Mouse (Mus musculus) intestine, embryonic 15.5 days (tissue): ENCODE measurements around the gene Clhc1. TPM values are rescaled to one million over a fixed set of nuclear protein-coding genes. Genes with fewer than 3 reads are reported as not detected.

ENCODE experiments used
- ATAC-seq: fragments of 200-750 bp; cut with Nextera tagmentation; 2 replicates; pipeline ENCODE4 v1.8.0; 2017; ENCODE audit warnings: moderate TSS enrichment, moderate library complexity
- H3K27ac ChIP-seq: fragments of 300-500 bp; sonication (generic); 2 replicates; pipeline ENCODE4 v1.5.1; 2015; ENCODE audit warnings: mild to moderate bottlenecking, inconsistent platforms
- H3K27me3 ChIP-seq: fragments of 300-500 bp; sonication (generic); replicated peaks from 2 replicates; pipeline ENCODE4 v1.6.1; 2015; ENCODE audit warnings: inconsistent platforms
- H3K36me3 ChIP-seq: fragments of 300-500 bp; sonication (generic); 2 replicates; pipeline ENCODE4 v1.6.1; 2015; ENCODE audit warnings: inconsistent platforms
- H3K4me1 ChIP-seq: fragments of 300-500 bp; sonication (generic); replicated peaks from 2 replicates; pipeline ENCODE4 v1.6.1; 2015; ENCODE audit warnings: inconsistent platforms
- H3K4me2 ChIP-seq: fragments of 300-500 bp; sonication (generic); replicated peaks from 2 replicates; pipeline ENCODE4 v1.6.1; 2015; ENCODE audit warnings: mild to moderate bottlenecking, inconsistent platforms
- H3K4me3 ChIP-seq: fragments of 300-500 bp; sonication (generic); replicated peaks from 2 replicates; pipeline ENCODE4 v1.5.1; 2015; ENCODE audit warnings: inconsistent platforms
- H3K9ac ChIP-seq: fragments of 300-500 bp; sonication (generic); 2 replicates; pipeline ENCODE4 v1.6.1; 2015; ENCODE audit warnings: inconsistent platforms
- H3K9me3 ChIP-seq: fragments of 300-500 bp; sonication (generic); 2 replicates; pipeline ENCODE4 v1.6.1; 2016; ENCODE audit warnings: inconsistent platforms
- WGBS: fragments of 180-500 bp; shearing (Covaris S2); methylation state at CpG from one replicate; pipeline ENCODE4 v1.1.7; 2015; 5-methylcytosine and 5-hydroxymethylcytosine counted together
- polyA plus RNA-seq: library from polyadenylated mRNA; unstranded; fragments of >200 nt; fragmentation: Nextera tagmentation; extraction: Ambion mirVana; gene quantifications from 2 replicates; pipeline ENCODE4 v1.2.1, GENCODE M21; 2015

Gene Clhc1
- polyA plus RNA-seq, 1 experiment from 2014 or later = not detected

DNA sequence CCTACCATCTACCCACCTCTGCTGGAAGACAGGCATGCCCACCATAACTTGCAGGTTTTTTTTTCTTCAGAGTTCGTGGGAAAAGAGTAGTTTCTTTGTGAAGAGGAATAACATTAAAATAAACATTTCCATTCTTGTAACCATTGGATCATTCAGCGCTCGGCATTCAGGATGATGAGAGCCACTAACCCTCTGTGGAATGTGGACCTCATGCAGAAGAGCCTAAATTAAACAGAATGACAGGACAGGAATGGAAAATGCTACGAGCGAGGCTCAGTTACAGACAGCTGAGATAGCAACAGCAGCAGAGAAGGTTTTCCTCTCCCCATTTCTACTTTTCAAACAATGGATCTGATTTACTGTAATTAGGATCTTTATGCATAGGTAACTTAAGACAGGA, 78.8 kb downstream of the Clhc1 start:
- WGBS = 33% methylated on average over 5 of the region's 5 CpGs
- no peaks in the 10 kb centered on the region for H3K4me1 ChIP-seq
- no peak overlapping the region for H3K9ac ChIP-seq
- H3K4me2 ChIP-seq = no peak overlapping the region
- H3K27ac ChIP-seq = no peak overlapping the region
- no peaks in the 10 kb centered on the region for H3K36me3 ChIP-seq
- no peaks in the 10 kb centered on the region for H3K9me3 ChIP-seq
- no peak for ATAC-seq
- no peak overlapping the region for H3K4me3 ChIP-seq
- H3K27me3 ChIP-seq = no peaks in the 10 kb centered on the region

DNA sequence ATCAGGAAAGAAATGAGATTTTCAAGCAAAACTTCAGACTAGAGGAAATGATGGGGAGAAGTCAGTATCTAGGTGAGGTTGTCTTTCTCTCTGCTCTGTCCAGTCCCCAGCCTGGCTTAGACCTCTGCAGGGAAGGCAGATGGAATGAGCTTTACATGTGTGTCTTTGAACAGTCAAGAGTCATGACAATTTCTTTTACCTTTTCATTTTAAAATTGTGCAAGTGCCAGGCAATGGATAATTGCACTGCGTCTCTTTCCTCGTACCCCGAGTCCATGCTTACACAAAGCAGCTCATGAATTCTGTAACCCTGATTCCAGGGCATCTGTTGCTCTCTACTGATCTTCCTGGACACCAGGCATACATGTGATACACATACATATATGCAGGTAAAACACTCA, 80.0 kb downstream of the Clhc1 start:
- Histone ChIP-seq H3K27ac (no peak overlapping the region), H3K4me3 (no peak overlapping the region), H3K27me3 (no peaks in the 10 kb centered on the region), H3K4me2 (no peak overlapping the region), H3K36me3 (no peaks in the 10 kb centered on the region), H3K9me3 (no peaks in the 10 kb centered on the region), H3K4me1 (no peaks in the 10 kb centered on the region), H3K9ac (no peak overlapping the region)
- 92% methylated on average over 3 of the region's 3 CpGs for WGBS
- ATAC-seq = no peak

Other genes starting within 250 kb of the Clhc1 start
- 19.2 and 20.9 TPM in 2 replicates for gene Ccdc88a, start 174.3 kb upstream of the Clhc1 start, polyA plus RNA-seq
- 22.4 and 24.0 TPM in 2 replicates for gene Prorsd1, start 32.9 kb upstream of the Clhc1 start, polyA plus RNA-seq
- gene Mtif2, start 21.5 kb upstream of the Clhc1 start, polyA plus RNA-seq = 42.4 and 44.1 TPM in 2 replicates
- gene Rps27a, start 159 bp downstream of the Clhc1 start, polyA plus RNA-seq = 1,060 and 1,132 TPM in 2 replicates
- 48.8 and 51.0 TPM in 2 replicates for gene Rtn4, start 145.0 kb downstream of the Clhc1 start, polyA plus RNA-seq